Mouse (Mus musculus) kidney, postnatal 0 days (tissue): ENCODE results near the gene Gm9376. TPM values are rescaled to one million over a fixed set of nuclear protein-coding genes. Genes with fewer than 3 reads are reported as not detected.

ENCODE experiments used
- ATAC-seq: fragments of 200-750 bp; cut with Nextera tagmentation; replicated peaks from 2 replicates; pipeline ENCODE4 v1.8.0; 2017; ENCODE audit warnings: low read depth, moderate number of reproducible peaks, moderate TSS enrichment, moderate library complexity; ENCODE audit not compliant: low FRiP score
- DNase-seq: peaks from one replicate; pipeline ENCODE4 v3.0.0-alpha.2; 2016; ENCODE audit warnings: low spot score
- H3K27ac ChIP-seq: fragments of 300-500 bp; sonication (generic); 2 replicates; pipeline ENCODE4 v1.5.1; 2014; ENCODE audit warnings: mild to moderate bottlenecking
- H3K27me3 ChIP-seq: fragments of 300-500 bp; sonication (generic); 2 replicates; pipeline ENCODE4 v1.6.1; 2014; ENCODE audit warnings: low read length, mixed read lengths; ENCODE audit not compliant: insufficient read depth
- H3K36me3 ChIP-seq: fragments of 300-500 bp; sonication (generic); 2 replicates; pipeline ENCODE4 v1.6.1; 2014; ENCODE audit warnings: low read length, mixed read lengths; ENCODE audit not compliant: insufficient read depth
- H3K4me1 ChIP-seq: fragments of 300-500 bp; sonication (generic); replicated peaks from 2 replicates; pipeline ENCODE4 v1.6.1; 2014; ENCODE audit warnings: antibody characterized with exemption, low read length, mixed read lengths; ENCODE audit not compliant: insufficient read depth
- H3K4me2 ChIP-seq: fragments of 300-500 bp; sonication (generic); 2 replicates; pipeline ENCODE4 v1.6.1; 2014; ENCODE audit warnings: mild to moderate bottlenecking, low read length, moderate library complexity, mixed read lengths
- H3K4me3 ChIP-seq: fragments of 300-500 bp; sonication (generic); replicated peaks from 2 replicates; pipeline ENCODE4 v1.5.1; 2014; ENCODE audit warnings: low read depth, low read length
- H3K9ac ChIP-seq: fragments of 300-500 bp; sonication (generic); 2 replicates; pipeline ENCODE4 v1.6.1; 2014; ENCODE audit warnings: low read depth, low read length
- H3K9me3 ChIP-seq: fragments of 300-500 bp; sonication (generic); replicated peaks from 2 replicates; pipeline ENCODE4 v1.6.1; 2016; ENCODE audit warnings: low read length, inconsistent platforms, mixed read lengths
- CTCF ChIP-seq: IDR thresholded peaks from 2 replicates; pipeline ENCODE4 v1.5.1; 2016; ENCODE audit warnings: antibody characterized with exemption, low read depth, mild to moderate bottlenecking, moderate library complexity
- WGBS: fragments of 180-500 bp; shearing (Covaris S2); extraction: QIAGEN DNeasy Blood & Tissue Kit; methylation state at CpG from one replicate; pipeline ENCODE4 v1.1.7; 2014; 5-methylcytosine and 5-hydroxymethylcytosine counted together
- polyA plus RNA-seq: library from polyadenylated mRNA; unstranded; fragments of >200 nt; fragmentation: Nextera tagmentation; extraction: Ambion mirVana; gene quantifications from 2 replicates; pipeline ENCODE4 v1.2.1, GENCODE M21; 2015

Gm9376 gene
- polyA plus RNA-seq, 1 experiment from 2014 or later: not detected

DNA sequence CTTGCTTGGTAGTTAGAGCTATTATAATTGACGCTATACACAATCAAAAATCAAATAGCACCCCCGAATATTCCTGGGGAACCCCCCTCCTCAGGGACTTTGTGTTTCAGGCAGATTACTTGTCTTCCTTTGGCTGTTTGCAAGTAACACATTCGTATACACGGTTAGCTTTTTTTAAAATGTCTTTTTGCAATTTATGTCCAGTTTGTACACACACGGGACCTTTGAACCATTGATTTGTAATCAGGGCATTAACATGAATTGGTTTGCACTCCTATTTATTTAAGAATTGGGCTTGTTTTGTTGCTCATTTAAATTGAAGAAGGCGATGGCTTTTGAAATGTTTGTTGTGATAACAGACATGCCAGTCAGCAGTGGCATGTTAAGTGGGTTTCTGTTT, 29.0 kb upstream of the Gm9376 start:
- no peak overlapping the region for H3K9ac ChIP-seq
- H3K9me3 ChIP-seq: no peaks in the 10 kb centered on the region
- H3K27ac ChIP-seq: no peak overlapping the region
- peaks cover 59% of the 10 kb centered on the region for H3K27me3 ChIP-seq
- no peak overlapping the region for H3K4me3 ChIP-seq
- no peak overlapping the region for H3K4me2 ChIP-seq
- WGBS: 10% methylated on average over 6 of the region's 6 CpGs
- H3K36me3 ChIP-seq: no peaks in the 10 kb centered on the region
- no peak for TF ChIP-seq CTCF
- DNase-seq: no peak
- no peak for ATAC-seq
- peaks cover 22% of the 10 kb centered on the region for H3K4me1 ChIP-seq

DNA sequence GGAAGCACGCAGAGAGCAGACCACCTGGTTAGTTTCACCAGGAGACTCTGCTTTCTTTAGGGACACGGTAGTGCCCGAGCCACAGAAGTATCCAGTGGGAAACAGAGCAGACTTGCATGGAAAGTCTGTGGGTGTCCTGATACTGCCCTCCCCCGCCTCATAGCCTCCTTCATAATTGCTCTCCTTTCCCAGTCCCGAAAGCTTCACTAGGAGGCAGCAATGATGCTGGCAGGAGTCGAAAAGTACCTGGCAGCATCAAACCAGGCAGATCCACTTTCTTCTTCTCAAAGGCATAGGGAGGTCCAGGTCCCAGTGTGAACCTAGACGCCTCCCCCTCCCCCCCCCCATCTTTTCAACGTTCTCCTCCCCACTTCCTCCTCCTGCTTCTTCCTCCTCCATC, 27.4 kb upstream of the Gm9376 start:
- no peak overlapping the region for H3K4me3 ChIP-seq
- peak; percentile 32; the same call in 1 of the 2 replicates for TF ChIP-seq CTCF
- peaks cover 53% of the 10 kb centered on the region for H3K27me3 ChIP-seq
- no peak overlapping the region for H3K9ac ChIP-seq
- DNase-seq (no peak), ATAC-seq (no peak)
- peaks cover 4% of the 10 kb centered on the region; the same call in 1 of the 2 replicates for H3K9me3 ChIP-seq
- WGBS: 3% methylated on average over 7 of the region's 8 CpGs
- H3K4me2 ChIP-seq: no peak overlapping the region
- no peak overlapping the region for H3K27ac ChIP-seq
- no peaks in the 10 kb centered on the region for H3K36me3 ChIP-seq
- H3K4me1 ChIP-seq: peaks cover 22% of the 10 kb centered on the region

DNA sequence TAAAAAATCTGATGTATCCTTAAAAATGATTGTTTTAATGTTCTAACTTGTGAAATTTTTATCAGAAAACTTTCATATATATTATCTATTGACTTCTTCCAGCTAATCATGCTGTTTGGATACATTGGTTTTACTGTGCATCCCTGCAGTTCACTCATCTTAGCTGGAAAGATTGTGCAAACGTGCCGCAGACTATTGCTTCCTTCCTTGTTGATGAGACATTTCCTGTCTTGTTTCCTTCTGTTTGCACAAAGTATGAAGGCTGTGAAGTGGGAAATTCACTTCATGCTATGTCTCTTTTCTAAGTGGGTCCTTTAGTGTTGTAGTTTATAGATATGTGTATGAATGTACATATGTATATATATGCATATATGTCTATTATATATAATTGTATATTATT, 25.3 kb upstream of the Gm9376 start:
- H3K9me3 ChIP-seq: peaks cover 4% of the 10 kb centered on the region; the same call in 1 of the 2 replicates
- H3K27me3 ChIP-seq: peaks cover 32% of the 10 kb centered on the region
- 0 out of 2 replicates have a peak, but pooled peaks cover 6% of the 10 kb centered on the region for H3K4me1 ChIP-seq
- H3K4me2 ChIP-seq: no peak overlapping the region
- no peak overlapping the region for H3K9ac ChIP-seq
- H3K4me3 ChIP-seq: no peak overlapping the region
- WGBS: 68% methylated on average over 2 of the region's 2 CpGs
- H3K27ac ChIP-seq: no peak overlapping the region
- TF ChIP-seq CTCF: no peak
- ATAC-seq (no peak), DNase-seq (no peak)
- H3K36me3 ChIP-seq: no peaks in the 10 kb centered on the region

DNA sequence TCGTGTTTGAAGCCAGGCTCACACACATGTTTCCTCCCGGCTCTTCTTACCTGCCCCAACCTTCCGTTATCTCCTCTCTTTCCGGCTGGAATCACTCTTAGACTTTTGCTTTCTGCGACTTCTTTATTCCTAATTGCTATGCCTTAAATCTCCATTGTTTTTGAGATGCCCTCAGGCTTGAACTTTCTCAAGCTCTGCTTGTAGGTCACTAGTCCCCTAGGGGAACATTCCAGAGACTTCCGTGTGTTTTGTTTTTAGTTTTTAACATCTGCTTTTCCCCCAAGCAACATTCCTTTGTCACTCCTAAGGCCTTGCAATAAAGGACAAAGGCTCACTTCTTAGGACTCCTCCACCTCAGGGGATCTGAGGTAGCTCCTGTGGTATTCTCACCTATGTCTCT, 13.4 kb upstream of the Gm9376 start:
- Histone ChIP-seq H3K4me1 (no peaks in the 10 kb centered on the region), H3K4me2 (no peak overlapping the region), H3K4me3 (no peak overlapping the region), H3K27ac (no peak overlapping the region), H3K9ac (no peak overlapping the region), H3K36me3 (no peaks in the 10 kb centered on the region), H3K27me3 (no peaks in the 10 kb centered on the region), H3K9me3 (no peaks in the 10 kb centered on the region)
- TF ChIP-seq CTCF: no peak
- DNase-seq (no peak), ATAC-seq (no peak)
- 77% methylated on average over 6 of the region's 6 CpGs for WGBS

DNA sequence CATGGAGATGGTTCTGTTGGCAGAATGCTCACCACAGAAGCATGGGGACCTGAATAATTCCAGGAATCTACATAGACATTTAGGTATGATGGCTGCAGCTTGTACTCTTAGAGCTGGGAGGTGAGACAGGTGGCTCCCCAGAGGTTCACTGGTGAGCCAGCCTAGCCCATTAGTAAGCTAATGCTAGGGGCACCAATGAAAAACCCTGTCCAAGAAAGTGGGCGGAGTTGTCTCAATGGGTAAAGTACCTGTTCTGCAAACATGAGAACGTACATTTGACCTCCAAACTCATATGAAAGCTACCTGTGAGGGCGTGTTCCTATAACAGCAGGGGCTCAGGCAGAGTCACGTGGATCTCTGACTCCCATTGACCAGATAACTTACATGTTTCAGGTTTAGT, 2.1 kb downstream of the Gm9376 start:
- no peak overlapping the region for H3K4me3 ChIP-seq
- no peak for ATAC-seq

DNA sequence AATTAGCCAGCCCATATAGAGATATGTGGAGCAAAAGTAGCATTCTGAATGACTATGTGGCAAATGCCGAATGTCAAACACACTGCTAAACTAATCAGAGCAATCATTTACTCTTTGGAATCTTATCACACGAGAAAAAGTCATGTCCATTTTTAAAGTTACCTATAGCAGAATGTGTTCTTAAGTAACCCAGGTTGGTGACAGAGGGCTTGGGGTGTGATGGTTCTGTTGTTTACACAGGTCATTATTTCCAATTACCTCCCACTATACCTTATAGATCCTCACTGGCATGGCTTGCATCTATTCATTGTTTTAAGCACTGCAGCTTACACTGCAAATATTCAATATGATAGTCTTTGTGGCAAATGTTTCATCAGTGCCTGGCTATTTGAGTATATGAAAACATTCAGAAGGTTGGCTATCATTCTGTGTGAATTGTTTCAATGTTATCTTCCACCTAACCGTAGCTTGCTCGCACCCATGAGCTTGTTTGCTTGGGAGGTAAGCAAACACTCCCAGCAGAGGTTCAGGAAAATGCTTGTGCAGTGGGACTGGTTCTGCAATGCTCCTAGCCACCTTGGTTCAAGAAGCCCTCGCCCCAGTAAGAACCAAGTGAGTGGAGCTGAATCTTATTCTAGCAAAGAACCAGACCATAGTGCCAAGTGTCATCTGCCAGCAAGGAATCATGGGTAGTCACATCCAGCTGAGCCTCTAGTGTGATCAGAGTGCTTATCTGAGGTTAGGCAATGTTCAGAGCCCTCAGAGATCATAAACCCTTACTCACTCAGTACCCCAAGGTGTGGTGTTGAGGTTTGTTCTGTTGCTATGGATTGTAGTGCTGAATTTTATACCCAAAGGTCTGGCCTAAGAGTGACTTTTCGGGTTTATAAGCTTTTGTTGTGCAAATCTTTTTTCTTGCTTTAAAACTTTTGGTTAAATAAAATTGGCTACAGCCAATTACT, 6.1 kb downstream of the Gm9376 start:
- Histone ChIP-seq H3K27me3 (no peaks in the 10 kb centered on the region), H3K36me3 (no peaks in the 10 kb centered on the region), H3K27ac (no peak overlapping the region), H3K9ac (no peak overlapping the region), H3K4me2 (no peak overlapping the region), H3K4me1 (no peaks in the 10 kb centered on the region), H3K4me3 (no peak overlapping the region), H3K9me3 (no peaks in the 10 kb centered on the region)
- WGBS: 80% methylated on average over 6 of the region's 6 CpGs
- DNase-seq (no peak), ATAC-seq (no peak)
- TF ChIP-seq CTCF: no peak

More for the DNA sequence above, 2.1 kb downstream of the Gm9376 start:
- Histone ChIP-seq H3K27ac (no peak overlapping the region), H3K27me3 (no peaks in the 10 kb centered on the region), H3K9ac (no peak overlapping the region), H3K36me3 (no peaks in the 10 kb centered on the region), H3K4me2 (no peak overlapping the region), H3K9me3 (no peaks in the 10 kb centered on the region), H3K4me1 (no peaks in the 10 kb centered on the region)
- WGBS: 82% methylated on average over 4 of the region's 4 CpGs
- DNase-seq: no peak
- TF ChIP-seq CTCF: no peak
